Mouse (Mus musculus): ENCODE data around the gene Galnt12. TPM values are rescaled to one million over a fixed set of nuclear protein-coding genes. Genes with fewer than 3 reads are reported as not detected.

Gene Galnt12
- 18.4 and 32.0 TPM in 2 replicates for polyA plus RNA-seq (2012; rRNA removed)

DNA sequence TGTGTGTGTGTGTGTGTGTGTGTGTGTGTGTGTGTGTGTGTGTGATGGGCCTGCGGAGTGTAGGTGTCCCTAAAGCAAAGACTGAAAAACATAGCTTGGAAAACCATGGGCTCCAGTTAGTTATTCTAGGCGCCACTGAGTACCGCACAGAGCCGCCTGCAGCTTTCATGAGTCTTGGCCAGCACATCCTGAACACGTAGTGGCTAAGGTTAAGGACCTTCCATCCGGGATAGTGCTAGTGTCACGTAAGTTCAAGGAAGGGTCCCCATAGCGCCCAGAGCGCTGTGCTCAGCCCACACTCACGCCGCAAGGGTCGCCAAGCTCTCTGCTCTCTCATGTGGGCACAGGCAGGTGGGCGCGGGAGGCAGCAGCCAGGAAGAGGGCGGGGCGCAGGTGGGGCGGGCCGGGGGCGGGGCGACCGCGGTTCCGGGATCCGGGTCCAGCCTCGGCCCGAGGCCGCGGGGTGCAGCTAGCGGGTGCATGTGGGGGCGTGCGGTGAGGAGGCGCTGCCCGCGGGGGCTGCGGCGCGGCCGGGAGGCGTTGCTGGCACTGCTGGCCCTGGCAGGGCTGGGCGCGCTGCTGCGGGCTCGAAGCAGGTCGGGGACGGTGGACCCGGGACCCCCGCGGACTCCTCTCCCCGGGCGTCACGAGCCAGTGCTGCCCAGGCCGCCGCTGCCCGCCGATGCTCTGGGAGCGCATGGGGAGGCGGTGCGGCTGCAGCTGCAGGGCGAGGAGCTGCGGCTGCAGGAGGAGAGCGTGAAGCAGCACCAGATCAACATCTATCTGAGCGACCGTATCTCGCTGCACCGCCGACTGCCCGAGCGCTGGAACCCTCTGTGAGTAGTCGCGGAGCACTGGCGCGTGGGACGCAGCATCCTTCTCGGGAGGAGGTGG is at the start of gene Galnt12:
Galnt12 (plus strand) TSS at position 417 of the 894 bp plus-strand sequence.

DNA sequence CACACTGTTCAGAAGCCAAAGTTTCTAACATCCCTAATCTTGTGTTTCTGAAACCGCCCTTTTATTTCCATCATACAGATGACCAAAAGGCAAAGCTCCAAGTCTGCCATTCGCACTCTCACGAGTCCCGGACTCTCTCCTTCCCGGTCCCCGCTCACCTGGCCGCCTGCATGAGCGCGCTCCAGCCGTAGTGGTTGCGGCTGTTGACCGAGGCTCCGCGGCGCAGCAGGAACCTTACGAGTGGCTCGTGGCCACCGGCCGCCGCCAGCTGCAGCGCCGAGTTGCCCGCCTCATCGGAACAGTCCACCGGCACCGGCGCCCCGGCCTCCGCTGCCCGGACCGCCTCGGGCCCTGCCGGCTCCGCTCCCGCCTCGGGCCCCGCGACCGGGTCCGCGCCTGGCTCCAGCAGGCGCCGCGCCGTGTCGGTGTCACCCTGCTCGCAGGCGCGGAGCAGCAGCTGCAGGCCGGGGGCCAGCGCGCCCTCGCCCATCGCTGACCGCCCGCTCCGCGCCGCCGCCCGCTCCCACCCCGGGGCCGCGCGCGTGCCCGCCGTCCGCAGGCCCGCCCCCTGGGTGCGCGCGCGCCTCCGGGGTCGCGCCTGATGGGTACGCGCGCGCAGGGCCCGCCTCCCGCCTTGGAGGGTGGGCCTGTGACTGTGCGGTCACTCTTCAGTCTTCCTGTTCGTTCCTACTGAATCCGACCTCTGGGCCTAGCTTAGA is 34.8 kb upstream of the Galnt12 start, which contains the start of gene Anks6:
Anks6 (minus strand) TSS at position 637 of the 719 bp plus-strand sequence.

Other genes with a start within 250 kb of the Galnt12 start
- gene Gabbr2, start 100.0 kb upstream of the Galnt12 start, polyA plus RNA-seq (2012; rRNA removed) = 0.06 and 0.15 TPM in 2 replicates
- gene Anks6, start 34.5 kb upstream of the Galnt12 start, polyA plus RNA-seq (2012; rRNA removed) = 5.0 and 6.7 TPM in 2 replicates
- gene Col15a1, start 116.3 kb downstream of the Galnt12 start, polyA plus RNA-seq (2012; rRNA removed) = 26.5 and 38.6 TPM in 2 replicates

All from stomach, adult 2 months (tissue).